Mouse (Mus musculus) stomach, embryonic 16.5 days (tissue): ENCODE results near the gene Igsf21. TPM values are rescaled to one million over a fixed set of nuclear protein-coding genes. Genes with fewer than 3 reads are reported as not detected.

Experiments used
- ATAC-seq: fragments of 200-750 bp; cut with Nextera tagmentation; 2 replicates; pipeline ENCODE4 v1.8.0; 2017; ENCODE audit warnings: moderate number of reproducible peaks, moderate TSS enrichment; ENCODE audit not compliant: insufficient read depth, low FRiP score
- H3K27ac ChIP-seq: fragments of 300-500 bp; sonication (generic); 2 replicates; pipeline ENCODE4 v1.5.1; 2014; ENCODE audit warnings: low read length
- H3K27me3 ChIP-seq: fragments of 300-500 bp; sonication (generic); 2 replicates; pipeline ENCODE4 v1.6.1; 2014; ENCODE audit warnings: low read length, control low read depth, mixed read lengths; ENCODE audit not compliant: control insufficient read depth, insufficient read depth
- H3K36me3 ChIP-seq: fragments of 300-500 bp; sonication (generic); 2 replicates; pipeline ENCODE4 v1.6.1; 2014; ENCODE audit warnings: low read length; ENCODE audit not compliant: control insufficient read depth, insufficient read depth
- H3K4me1 ChIP-seq: fragments of 300-500 bp; sonication (generic); 2 replicates; pipeline ENCODE4 v1.6.1; 2014; ENCODE audit warnings: low read length, control low read depth, mixed read lengths; ENCODE audit not compliant: control insufficient read depth, insufficient read depth
- H3K4me2 ChIP-seq: fragments of 300-500 bp; sonication (generic); 2 replicates; pipeline ENCODE4 v1.6.1; 2014; ENCODE audit warnings: low read depth, low read length, mixed read lengths
- H3K4me3 ChIP-seq: fragments of 300-500 bp; sonication (generic); replicated peaks from 2 replicates; pipeline ENCODE4 v1.5.1; 2014; ENCODE audit warnings: mild to moderate bottlenecking, low read length
- H3K9ac ChIP-seq: fragments of 300-500 bp; sonication (generic); 2 replicates; pipeline ENCODE4 v1.6.1; 2014; ENCODE audit warnings: low read length
- H3K9me3 ChIP-seq: fragments of 300-500 bp; sonication (generic); replicated peaks from 2 replicates; pipeline ENCODE4 v1.6.1; 2016; ENCODE audit warnings: low read length, control low read depth; ENCODE audit not compliant: control insufficient read depth
- WGBS: fragments of 180-500 bp; shearing (Covaris S2); extraction: QIAGEN DNeasy Blood & Tissue Kit; methylation state at CpG from one replicate; pipeline ENCODE4 v1.1.7; 2014; 5-methylcytosine and 5-hydroxymethylcytosine counted together
- polyA plus RNA-seq: library from polyadenylated mRNA; unstranded; fragments of >200 nt; fragmentation: Nextera tagmentation; extraction: Ambion mirVana; gene quantifications from 2 replicates; pipeline ENCODE4 v1.2.1, GENCODE M21; 2015

Gene Igsf21
- polyA plus RNA-seq, 1 experiment from 2014 or later, result 1.3 TPM

DNA sequence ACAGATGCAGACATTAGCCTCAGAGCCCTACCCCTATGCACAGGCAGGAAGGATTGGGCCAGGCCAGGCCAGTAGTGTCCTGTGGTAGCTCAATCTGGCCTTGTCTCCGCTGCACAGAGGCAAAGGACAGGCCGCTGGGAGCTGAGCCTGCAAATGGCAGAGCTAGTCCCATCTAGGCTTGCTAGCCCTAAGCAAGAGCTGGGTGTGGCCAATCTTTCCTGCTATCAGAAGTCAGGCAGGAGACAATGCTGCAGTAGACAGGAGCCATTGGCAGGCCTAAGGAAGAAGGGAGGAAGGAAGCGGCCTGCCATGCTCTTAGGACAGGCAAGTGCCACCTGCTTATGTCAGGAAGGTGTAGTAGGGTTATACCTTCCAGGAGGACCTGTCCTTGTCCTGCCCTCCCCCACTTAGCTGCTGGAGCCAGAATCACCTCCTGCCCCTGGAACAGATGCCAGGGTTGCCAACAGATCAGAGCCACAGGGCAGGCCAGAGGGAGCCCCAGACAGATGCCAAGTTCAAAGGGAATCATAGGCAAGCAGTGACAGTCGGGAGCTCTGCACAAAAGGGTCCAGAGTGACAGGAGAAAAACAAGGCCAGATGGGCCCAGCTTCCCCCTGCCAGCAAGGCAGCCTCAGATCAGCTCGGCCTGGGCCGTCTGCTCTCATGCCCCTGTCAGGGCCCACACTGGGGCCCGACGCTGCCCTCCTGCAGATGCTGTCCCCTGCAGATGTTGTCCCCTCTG is 59.0 kb downstream of the Igsf21 start:
- Histone ChIP-seq H3K9me3 (no peaks in the 10 kb centered on the region), H3K27me3 (no peaks in the 10 kb centered on the region), H3K4me3 (no peak overlapping the region), H3K9ac (no peak overlapping the region), H3K4me2 (no peak overlapping the region), H3K4me1 (no peaks in the 10 kb centered on the region), H3K36me3 (no peaks in the 10 kb centered on the region), H3K27ac (no peak overlapping the region)
- no peak for ATAC-seq
- 77% methylated on average over 8 of the region's 8 CpGs for WGBS

DNA sequence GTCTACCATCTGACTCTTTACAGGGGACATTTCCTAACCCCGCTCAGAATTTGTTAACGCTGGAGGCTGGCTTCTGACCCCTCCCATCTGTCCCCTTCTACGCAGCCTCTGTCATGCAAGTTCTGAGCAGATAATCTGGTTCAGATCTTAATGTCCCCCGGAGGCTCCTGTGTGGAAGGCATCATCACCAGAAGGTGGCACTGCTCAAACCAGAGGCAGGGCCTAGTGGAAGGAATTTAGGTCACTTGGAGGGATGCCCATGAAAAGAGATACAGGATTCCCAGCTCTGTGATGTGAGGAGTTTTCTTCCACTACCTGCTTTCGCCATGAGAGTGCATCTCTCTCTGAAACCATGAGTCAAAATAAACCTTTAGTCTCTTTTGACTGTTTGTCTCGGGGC is 67.0 kb downstream of the Igsf21 start:
- H3K4me1 ChIP-seq, result peaks cover 5% of the 10 kb centered on the region; the same call in 1 of the 2 replicates
- no peak for ATAC-seq

DNA sequence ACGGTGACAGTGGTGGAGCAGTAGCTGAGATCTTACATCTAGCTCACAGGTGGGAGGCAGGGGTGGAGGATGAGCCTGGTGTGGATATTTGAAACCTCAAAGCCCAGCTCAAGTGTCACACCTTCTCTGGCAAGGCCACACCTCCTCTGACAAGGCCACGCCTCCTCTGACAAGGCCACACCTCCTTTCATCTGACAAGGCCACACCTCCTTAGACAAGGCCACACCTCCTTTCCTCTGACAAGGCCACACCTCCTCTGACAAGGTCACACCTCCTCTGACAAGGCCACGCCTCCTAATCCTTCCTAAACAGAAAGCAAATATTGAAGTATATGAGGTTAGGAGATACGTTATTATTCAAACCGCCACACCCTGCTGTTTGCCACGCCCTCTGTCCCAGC is 69.5 kb downstream of the Igsf21 start:
- ATAC-seq, result no peak
- Histone ChIP-seq H3K4me1 (peaks cover 8% of the 10 kb centered on the region; the same call in 1 of the 2 replicates), H3K27ac (no peak overlapping the region), H3K9ac (no peak overlapping the region), H3K9me3 (no peaks in the 10 kb centered on the region), H3K4me2 (no peak overlapping the region), H3K36me3 (no peaks in the 10 kb centered on the region), H3K27me3 (no peaks in the 10 kb centered on the region), H3K4me3 (no peak overlapping the region)
- 85% methylated on average over 6 of the region's 6 CpGs for WGBS

More for the DNA sequence above, 67.0 kb downstream of the Igsf21 start:
- Histone ChIP-seq H3K4me3 (no peak overlapping the region), H3K4me2 (no peak overlapping the region), H3K9me3 (no peaks in the 10 kb centered on the region), H3K27ac (no peak overlapping the region), H3K9ac (no peak overlapping the region), H3K27me3 (no peaks in the 10 kb centered on the region), H3K36me3 (no peaks in the 10 kb centered on the region)
- 76% methylated on average over 6 of the region's 6 CpGs for WGBS

DNA sequence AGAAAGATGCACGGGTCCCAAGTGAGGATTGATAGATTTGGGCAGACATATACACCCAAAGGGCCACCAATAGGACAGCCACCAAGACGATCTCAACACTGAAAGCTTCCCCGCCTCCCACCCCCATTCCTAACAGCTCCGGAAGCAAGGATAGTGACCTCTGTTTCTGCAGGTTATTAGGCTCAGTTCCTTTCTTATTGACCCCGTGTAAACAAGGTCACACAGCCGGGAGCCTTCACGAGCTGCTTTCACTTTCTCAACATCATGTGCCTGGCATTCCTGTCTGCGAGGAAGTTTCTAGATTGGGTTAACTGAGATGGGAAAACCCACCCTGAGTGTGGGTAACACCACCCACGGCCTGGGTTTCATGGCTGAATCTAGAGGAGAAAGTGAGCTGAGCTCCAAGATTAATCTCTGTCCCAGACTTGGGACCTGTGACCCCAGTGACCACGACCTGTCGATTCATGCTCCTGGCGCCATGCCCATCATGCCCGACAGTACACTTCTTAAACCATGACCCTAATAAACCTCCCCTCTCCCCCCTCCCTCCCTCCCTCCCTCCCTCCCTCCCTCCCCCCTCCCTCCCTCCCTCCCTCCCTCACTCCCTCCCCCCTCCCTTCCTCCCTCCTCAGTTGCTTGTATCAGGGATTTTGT is 72.7 kb downstream of the Igsf21 start:
- H3K9me3 ChIP-seq, result no peaks in the 10 kb centered on the region
- H3K4me3 ChIP-seq, result no peak overlapping the region
- no peak for ATAC-seq
- H3K4me2 ChIP-seq, result no peak overlapping the region
- 26% methylated on average over 13 of the region's 13 CpGs for WGBS
- H3K9ac ChIP-seq, result no peak overlapping the region
- H3K27ac ChIP-seq, result no peak overlapping the region
- peaks cover 3% of the 10 kb centered on the region; the same call in 1 of the 2 replicates for H3K4me1 ChIP-seq
- no peaks in the 10 kb centered on the region for H3K27me3 ChIP-seq
- no peaks in the 10 kb centered on the region for H3K36me3 ChIP-seq

DNA sequence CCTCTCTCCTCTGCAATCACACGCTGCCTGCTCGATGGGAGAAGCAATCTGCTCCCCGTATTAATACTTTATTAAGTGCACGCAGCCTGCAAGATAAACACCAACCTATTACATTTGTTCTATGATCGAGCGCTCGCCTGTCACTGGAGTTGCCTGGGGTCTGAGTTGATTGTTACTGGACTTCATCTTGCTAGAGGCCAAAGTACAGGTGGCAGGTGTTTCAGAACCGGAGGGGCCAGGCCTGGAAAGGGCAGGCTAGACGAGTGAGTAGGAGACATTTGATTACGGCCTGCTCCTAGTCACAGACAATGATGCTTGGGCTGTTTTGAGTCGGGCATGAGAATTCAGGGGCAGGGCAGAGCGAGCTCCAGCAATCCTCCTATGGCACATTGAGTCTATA is 73.5 kb downstream of the Igsf21 start:
- 56% methylated on average over 12 of the region's 12 CpGs for WGBS

DNA sequence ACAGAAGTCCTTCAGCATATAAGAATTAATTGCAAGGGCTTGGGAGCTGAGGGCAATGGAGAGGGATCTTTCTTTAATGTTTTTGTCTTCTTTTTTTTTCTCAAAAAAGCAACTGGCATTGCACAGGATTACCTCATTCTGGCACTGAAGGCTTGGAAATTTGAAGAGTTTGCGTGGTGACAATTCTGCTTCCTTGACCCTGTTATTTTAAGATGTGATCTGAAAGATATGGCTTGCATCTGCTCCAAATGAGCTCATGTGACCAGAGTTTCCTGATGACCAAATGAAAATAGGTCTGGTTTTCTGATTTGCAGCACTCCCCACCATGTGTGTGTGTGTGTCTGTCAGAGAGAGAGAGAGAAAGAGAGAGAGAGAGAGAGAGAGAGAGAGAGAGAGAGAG is 74.7 kb downstream of the Igsf21 start:
- Histone ChIP-seq H3K9ac (no peak overlapping the region), H3K4me3 (no peak overlapping the region), H3K4me2 (no peak overlapping the region), H3K27ac (no peak overlapping the region), H3K4me1 (peaks cover 3% of the 10 kb centered on the region; the same call in 1 of the 2 replicates), H3K36me3 (no peaks in the 10 kb centered on the region), H3K27me3 (no peaks in the 10 kb centered on the region), H3K9me3 (no peaks in the 10 kb centered on the region)
- 56% methylated on average over 1 of the region's 1 CpGs for whole genome bisulfite sequencing
- ATAC-seq, result no peak

More for the DNA sequence above, 73.5 kb downstream of the Igsf21 start:
- no peaks in the 10 kb centered on the region for H3K9me3 ChIP-seq
- no peaks in the 10 kb centered on the region for H3K36me3 ChIP-seq
- no peak overlapping the region for H3K9ac ChIP-seq
- H3K4me1 ChIP-seq, result peaks cover 3% of the 10 kb centered on the region; the same call in 1 of the 2 replicates
- H3K4me2 ChIP-seq, result no peak overlapping the region
- ATAC-seq, result no peak
- no peaks in the 10 kb centered on the region for H3K27me3 ChIP-seq
- no peak overlapping the region for H3K4me3 ChIP-seq
- H3K27ac ChIP-seq, result no peak overlapping the region

DNA sequence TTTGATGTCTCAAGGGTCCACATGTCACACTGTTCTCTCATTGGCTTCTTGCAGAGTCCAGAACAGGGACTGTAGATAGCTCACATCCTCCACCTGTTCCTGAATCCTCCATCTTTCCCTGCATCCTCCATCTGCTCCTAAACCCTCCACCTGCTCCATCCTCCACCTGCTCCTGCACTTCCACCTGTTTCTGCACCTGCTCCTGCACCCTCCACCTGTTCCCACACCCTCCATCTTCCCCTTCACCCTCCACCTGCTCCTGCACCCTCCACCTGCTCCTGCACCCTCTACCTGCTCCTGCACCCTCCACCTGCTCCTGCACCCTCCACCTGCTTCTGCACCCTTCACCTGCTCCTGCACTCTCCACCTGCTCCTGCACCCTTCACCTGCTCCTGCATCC is 75.4 kb downstream of the Igsf21 start:
- Histone ChIP-seq H3K27ac (no peak overlapping the region), H3K9ac (no peak overlapping the region), H3K9me3 (no peaks in the 10 kb centered on the region), H3K4me3 (no peak overlapping the region), H3K4me2 (no peak overlapping the region), H3K36me3 (no peaks in the 10 kb centered on the region), H3K4me1 (peaks cover 3% of the 10 kb centered on the region; the same call in 1 of the 2 replicates), H3K27me3 (no peaks in the 10 kb centered on the region)
- no peak for ATAC-seq

DNA sequence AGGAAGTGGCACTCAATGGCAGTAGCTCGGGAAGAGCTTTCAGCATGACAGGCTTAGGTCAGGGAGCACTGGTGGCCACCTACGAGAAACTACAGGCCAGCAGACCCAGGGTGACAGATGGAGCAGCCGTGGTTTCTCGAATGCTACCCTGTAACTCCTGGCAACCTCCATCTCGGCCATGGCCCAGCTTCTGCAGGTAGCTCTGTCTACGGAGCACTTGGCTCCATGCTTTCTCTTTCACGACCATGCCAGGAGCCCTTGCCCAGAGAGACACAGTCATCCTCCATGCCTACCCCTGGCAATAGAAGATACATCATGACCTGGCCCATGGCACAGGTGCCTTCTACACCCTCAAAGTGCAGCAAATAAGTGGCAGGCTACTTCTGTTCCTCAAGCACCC is 80.7 kb downstream of the Igsf21 start:
- Histone ChIP-seq H3K4me1 (no peaks in the 10 kb centered on the region), H3K27ac (no peak overlapping the region), H3K4me3 (no peak overlapping the region), H3K4me2 (no peak overlapping the region), H3K9me3 (no peaks in the 10 kb centered on the region), H3K9ac (no peak overlapping the region), H3K36me3 (no peaks in the 10 kb centered on the region), H3K27me3 (no peaks in the 10 kb centered on the region)
- 77% methylated on average over 7 of the region's 7 CpGs for WGBS
- ATAC-seq, result no peak

DNA sequence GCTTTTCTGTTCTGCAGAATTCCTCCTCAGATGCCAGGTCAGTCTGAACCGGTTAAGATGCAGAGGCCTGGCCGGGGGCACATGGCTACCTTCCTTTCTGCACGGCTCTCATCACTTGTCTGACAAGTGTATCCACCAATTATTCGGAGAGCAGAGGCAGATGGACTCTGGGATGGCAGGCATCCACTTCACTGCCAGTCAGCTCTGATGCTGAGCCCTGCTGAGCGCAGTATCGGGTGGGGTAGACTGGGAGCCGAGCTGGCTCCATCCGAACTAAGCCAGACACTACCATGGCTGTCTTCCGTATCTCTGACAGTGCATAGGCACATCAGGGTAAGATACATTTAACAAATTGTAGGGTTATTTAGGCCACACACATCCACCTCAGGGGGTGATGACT is 81.9 kb downstream of the Igsf21 start:
- Histone ChIP-seq H3K27me3 (no peaks in the 10 kb centered on the region), H3K4me1 (no peaks in the 10 kb centered on the region), H3K4me2 (no peak overlapping the region), H3K36me3 (no peaks in the 10 kb centered on the region), H3K27ac (no peak overlapping the region), H3K9me3 (no peaks in the 10 kb centered on the region), H3K4me3 (no peak overlapping the region), H3K9ac (no peak overlapping the region)
- ATAC-seq, result no peak
- WGBS, result 88% methylated on average over 9 of the region's 9 CpGs
